Mouse (Mus musculus) lung, embryonic 14.5 days (tissue): ENCODE results near the gene Kdm2a. TPM values are rescaled to one million over a fixed set of nuclear protein-coding genes. Genes with fewer than 3 reads are reported as not detected.
A peak's percentile ranks its signal among the peaks of the same experiment; 100 is the strongest.

Experiments used
- ATAC-seq: fragments of 200-750 bp; cut with Nextera tagmentation; 2 replicates; pipeline ENCODE4 v1.8.0; 2017; ENCODE audit warnings: mild to moderate bottlenecking, moderate TSS enrichment, moderate library complexity; ENCODE audit not compliant: insufficient read depth
- DNase-seq: peaks from one replicate; pipeline ENCODE4 v3.0.0-alpha.2; 2015
- H3K27ac ChIP-seq: fragments of 300-500 bp; sonication (generic); 2 replicates; pipeline ENCODE4 v1.5.1; 2014; ENCODE audit warnings: low read depth, mild to moderate bottlenecking, moderate library complexity
- H3K27me3 ChIP-seq: fragments of 300-500 bp; sonication (generic); 2 replicates; pipeline ENCODE4 v1.6.1; 2014; ENCODE audit warnings: low read length, control low read depth; ENCODE audit not compliant: insufficient read depth
- H3K36me3 ChIP-seq: fragments of 300-500 bp; sonication (generic); 2 replicates; pipeline ENCODE4 v1.6.1; 2014; ENCODE audit warnings: control low read depth; ENCODE audit not compliant: insufficient read depth
- H3K4me1 ChIP-seq: fragments of 300-500 bp; sonication (generic); 2 replicates; pipeline ENCODE4 v1.6.1; 2014; ENCODE audit warnings: antibody characterized with exemption, control low read depth; ENCODE audit not compliant: insufficient read depth
- H3K4me2 ChIP-seq: fragments of 300-500 bp; sonication (generic); 2 replicates; pipeline ENCODE4 v1.6.1; 2014; ENCODE audit warnings: mild to moderate bottlenecking
- H3K4me3 ChIP-seq: fragments of 300-500 bp; sonication (generic); 2 replicates; pipeline ENCODE4 v1.5.1; 2014; ENCODE audit warnings: low read depth, low read length
- H3K9ac ChIP-seq: fragments of 300-500 bp; sonication (generic); 2 replicates; pipeline ENCODE4 v1.6.1; 2014
- H3K9me3 ChIP-seq: fragments of 300-500 bp; sonication (generic); 2 replicates; pipeline ENCODE4 v1.6.1; 2016; ENCODE audit warnings: low read depth, low read length, control low read depth
- CTCF ChIP-seq: IDR thresholded peaks from 2 replicates; pipeline ENCODE4 v1.5.1; 2016; ENCODE audit warnings: antibody characterized with exemption, low read depth
- WGBS: fragments of 180-500 bp; shearing (Covaris S2); extraction: QIAGEN DNeasy Blood & Tissue Kit; methylation state at CpG from one replicate; pipeline ENCODE4 v1.1.7; 2014; 5-methylcytosine and 5-hydroxymethylcytosine counted together
- polyA plus RNA-seq: library from polyadenylated mRNA; unstranded; fragments of >200 nt; fragmentation: Nextera tagmentation; extraction: Ambion mirVana; gene quantifications from 2 replicates; pipeline ENCODE4 v1.2.1, GENCODE M21; 2014

Kdm2a gene
- polyA plus RNA-seq, 1 experiment from 2014 or later, result 63.1 TPM

GRCm38 (mm10) chr19:4304871-4305321 lies 93.2 kb downstream of the Kdm2a start:
- Histone ChIP-seq H3K27me3 (no peaks in the 10 kb centered on the region), H3K36me3 (0 out of 2 replicates have a peak, but pooled peaks cover 3% of the 10 kb centered on the region), H3K9me3 (no peaks in the 10 kb centered on the region), H3K27ac (no peak overlapping the region), H3K4me2 (peak overlapping the region; percentile 93), H3K4me3 (peak overlapping the region; percentile 99), H3K4me1 (peaks cover 37% of the 10 kb centered on the region), H3K9ac (peak overlapping the region; percentile 93)
- TF ChIP-seq CTCF, result no peak
- DNase-seq (no peak), ATAC-seq (no peak)
- 35% methylated on average over 4 of the region's 4 CpGs for WGBS

GRCm38 (mm10) chr19:4304251-4304821 lies 93.7 kb downstream of the Kdm2a start:
- Histone ChIP-seq H3K36me3 (0 out of 2 replicates have a peak, but pooled peaks cover 3% of the 10 kb centered on the region), H3K4me2 (peak overlapping the region; percentile 93), H3K9ac (peak overlapping the region; percentile 93), H3K27ac (no peak overlapping the region), H3K9me3 (no peaks in the 10 kb centered on the region), H3K27me3 (no peaks in the 10 kb centered on the region), H3K4me3 (peak overlapping the region; percentile 99), H3K4me1 (peaks cover 37% of the 10 kb centered on the region)
- ATAC-seq (no peak), DNase-seq (peak; percentile 26)
- no peak for TF ChIP-seq CTCF
- 52% methylated on average over 5 of the region's 5 CpGs for WGBS

DNA sequence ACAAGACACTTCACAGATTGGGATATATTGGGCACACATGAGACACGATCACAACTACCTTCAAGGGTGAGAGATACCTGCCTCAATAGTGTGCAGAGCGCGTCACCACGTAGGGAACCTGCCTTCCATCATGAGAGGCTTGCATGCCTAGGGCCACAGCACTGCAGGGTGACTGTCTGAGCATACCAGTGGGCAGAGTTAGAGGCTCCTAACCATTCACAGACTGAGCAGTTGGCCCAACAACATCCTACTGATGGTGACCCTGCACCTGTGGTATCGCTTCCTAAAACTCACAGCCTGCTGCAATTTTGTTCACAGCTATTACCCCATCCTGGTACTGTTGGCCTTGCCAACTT lies 94.5 kb downstream of the Kdm2a start:
- H3K9me3 ChIP-seq, result no peaks in the 10 kb centered on the region
- no peak overlapping the region for H3K4me3 ChIP-seq
- H3K27ac ChIP-seq, result no peak overlapping the region
- no peaks in the 10 kb centered on the region for H3K27me3 ChIP-seq
- H3K9ac ChIP-seq, result no peak overlapping the region
- 91% methylated on average over 5 of the region's 5 CpGs for WGBS
- H3K4me1 ChIP-seq, result peaks cover 37% of the 10 kb centered on the region
- H3K4me2 ChIP-seq, result peak overlapping the region; percentile 93
- DNase-seq (no peak), ATAC-seq (no peak)
- TF ChIP-seq CTCF, result no peak
- H3K36me3 ChIP-seq, result 0 out of 2 replicates have a peak, but pooled peaks cover 3% of the 10 kb centered on the region

DNA sequence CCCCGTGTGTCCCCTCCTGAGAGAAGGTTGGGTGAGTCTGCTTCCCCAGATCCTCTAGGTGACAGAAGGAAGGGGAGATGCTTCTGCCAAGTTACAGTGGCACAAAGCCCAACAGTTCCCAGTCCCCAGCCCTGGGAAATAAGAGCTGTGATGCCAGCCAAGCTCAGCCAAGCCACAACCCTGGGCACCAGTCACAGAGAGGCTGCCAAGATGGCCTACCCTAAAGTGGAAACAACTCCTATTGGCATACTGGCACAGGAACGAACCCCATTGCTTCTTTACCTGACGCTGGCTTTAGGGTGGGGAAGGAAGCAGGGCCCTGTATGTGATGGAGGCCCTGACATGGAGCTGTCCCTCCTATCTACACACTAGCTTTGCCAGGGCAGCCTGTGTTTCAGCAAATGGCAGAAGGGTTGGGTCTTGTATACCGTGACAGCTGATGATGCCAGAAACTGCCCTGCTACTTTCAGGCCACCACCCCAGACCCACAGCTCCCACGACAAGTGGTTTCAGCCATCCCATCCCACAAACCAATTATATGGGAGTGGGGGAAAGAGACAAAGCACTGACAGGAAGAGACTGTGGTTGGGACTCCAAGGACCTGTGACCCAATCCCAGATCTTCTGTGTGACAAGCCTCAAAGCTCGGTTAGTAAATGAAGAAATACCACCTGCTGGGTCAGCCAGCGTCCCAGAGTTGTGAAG lies 95.0 kb downstream of the Kdm2a start:
- 64% methylated on average over 7 of the region's 7 CpGs for WGBS
- Histone ChIP-seq H3K27ac (peak overlapping the region; percentile 79; the same call in 1 of the 2 replicates), H3K4me1 (peaks cover 37% of the 10 kb centered on the region), H3K4me3 (peak overlapping the region; percentile 14; the same call in 1 of the 2 replicates), H3K4me2 (peak overlapping the region; percentile 93), H3K27me3 (no peaks in the 10 kb centered on the region), H3K36me3 (0 out of 2 replicates have a peak, but pooled peaks cover 6% of the 10 kb centered on the region), H3K9me3 (no peaks in the 10 kb centered on the region), H3K9ac (peak overlapping the region; percentile 38)
- DNase-seq (no peak), ATAC-seq (no peak)
- TF ChIP-seq CTCF, result no peak

DNA sequence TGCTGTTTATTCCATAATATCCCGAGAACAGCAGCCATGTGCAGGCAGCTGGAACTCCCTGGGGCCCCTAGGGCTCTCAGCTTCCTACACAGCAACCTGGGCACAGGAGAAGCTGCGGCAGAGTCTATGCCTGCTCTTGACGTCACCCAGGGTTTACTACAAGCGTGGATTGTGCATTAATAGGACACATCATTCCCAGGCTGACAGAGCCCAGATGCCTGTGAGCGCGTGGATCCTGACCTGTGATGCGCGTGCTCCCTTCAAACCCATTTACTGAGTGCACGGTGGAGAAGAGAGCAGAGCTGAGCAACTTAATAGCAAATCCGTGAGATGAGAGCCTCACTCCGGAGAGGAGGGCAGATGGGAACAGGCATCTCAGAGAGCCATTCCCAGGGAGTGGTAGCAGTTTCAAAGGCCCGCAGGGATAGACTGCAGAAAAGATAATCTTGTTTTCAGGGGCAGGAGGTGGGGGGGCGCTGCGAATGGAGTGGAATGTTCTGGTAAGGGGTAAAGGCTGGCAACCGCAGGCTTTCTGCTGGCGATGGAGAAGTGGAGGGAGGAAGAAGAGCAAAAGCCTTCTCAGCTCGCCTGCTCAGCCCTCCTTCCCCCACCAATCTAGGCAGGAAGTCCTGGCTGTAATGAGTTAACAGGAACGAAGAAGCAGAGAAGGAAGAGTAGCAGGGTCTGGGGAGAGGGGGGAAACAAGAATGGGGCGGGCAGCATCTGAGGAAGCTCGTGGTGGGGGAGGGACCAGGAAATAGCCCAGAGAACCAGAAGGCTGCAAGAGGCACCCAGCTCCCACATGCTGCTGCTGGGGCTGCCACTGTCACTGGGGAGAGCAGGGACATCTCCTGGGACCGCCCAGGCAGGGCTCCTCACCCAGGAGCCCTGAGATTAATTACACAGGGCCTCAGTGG lies 96.1 kb downstream of the Kdm2a start:
- 0 out of 2 replicates have a peak, but pooled peaks cover 6% of the 10 kb centered on the region for H3K36me3 ChIP-seq
- H3K9ac ChIP-seq, result peak overlapping the region; percentile 38; the same call in 1 of the 2 replicates
- 21% methylated on average over 21 of the region's 21 CpGs for WGBS
- H3K4me3 ChIP-seq, result peak overlapping the region; percentile 14
- TF ChIP-seq CTCF, result no peak
- no peaks in the 10 kb centered on the region for H3K9me3 ChIP-seq
- peak overlapping the region; percentile 55 for H3K4me2 ChIP-seq
- no peaks in the 10 kb centered on the region for H3K27me3 ChIP-seq
- H3K4me1 ChIP-seq, result peaks cover 37% of the 10 kb centered on the region
- peak; percentile 69 for DNase-seq
- peak overlapping the region; percentile 79 for H3K27ac ChIP-seq
- ATAC-seq, result peak; percentile 14; the same call in 1 of the 2 replicates

GRCm38 (mm10) chr19:4300852-4301734 lies 97.0 kb downstream of the Kdm2a start:
- Histone ChIP-seq H3K4me1 (peaks cover 37% of the 10 kb centered on the region), H3K27ac (peak overlapping the region; percentile 79; the same call in 1 of the 2 replicates), H3K27me3 (no peaks in the 10 kb centered on the region), H3K36me3 (0 out of 2 replicates have a peak, but pooled peaks cover 9% of the 10 kb centered on the region), H3K9me3 (no peaks in the 10 kb centered on the region), H3K4me2 (peak overlapping the region; percentile 55), H3K9ac (peak overlapping the region; percentile 38; the same call in 1 of the 2 replicates), H3K4me3 (no peak overlapping the region)
- 48% methylated on average over 11 of the region's 11 CpGs for WGBS
- DNase-seq (no peak), ATAC-seq (no peak)
- TF ChIP-seq CTCF, result no peak
